ENCODE assay signal across 24 mouse cellular contexts in the genomic region with DNA sequence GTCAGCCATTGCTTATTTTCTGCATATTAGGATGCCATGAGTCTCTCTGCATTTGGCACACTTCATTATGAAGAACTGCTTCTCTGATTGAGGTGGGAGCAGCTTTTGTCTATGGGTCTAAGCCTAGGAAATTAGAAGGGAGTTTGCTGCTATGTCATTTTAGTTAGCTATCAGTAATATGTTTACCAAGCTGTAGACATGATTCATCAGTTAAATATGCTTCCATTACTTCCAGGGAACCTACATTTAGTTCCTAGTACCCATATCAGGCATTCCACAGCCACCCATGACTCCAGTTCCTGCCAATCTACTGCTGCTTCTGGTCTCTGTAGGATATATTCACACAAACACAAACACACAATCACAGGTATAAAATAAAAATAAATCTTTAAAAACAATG.
DNase-seq lines count a peak whose midpoint lies in the region; ATAC-seq and TF ChIP-seq lines count a peak whose summit lies in the region.
"Had no signal": no experiment of that assay in that cellular context is flagged by ENCODE, and none has a peak within 500 bp of the region (broad histone marks: within the 10 kb centered on the region; RNA-seq: fewer than 3 reads in every experiment).

No protein-coding gene starts in this region.

- in situ Hi-C loops in Patski (cut with MboI; ENCODE audit: low pct_unique_long_range_greater_than_20kb), result no loop called here

- no peaks in the 10 kb centered on the region for H3K27me3 ChIP-seq in Patski
- H3K27me3 ChIP-seq: CH12.LX had no signal

- POLR2A ChIA-PET in Patski (lab: Charles Lee), result no interaction called here

- DNase-seq in 3T3-L1 (ENCODE audit: low read depth, low spot score), result peak; percentile 73
- DNase-seq in Muller cell, postnatal 12 days (ENCODE audit: inconsistent ontology term), result peak; percentile 21
- peak; percentile 44 for DNase-seq in NIH3T3 (ENCODE audit: low read depth)
- no peak for DNase-seq in Patski (ENCODE audit: low read depth, low spot score)
- DNase-seq in lung, postnatal 14 days, result no peak
- no peak for DNase-seq in right cerebral cortex, postnatal 10 days (ENCODE audit: low spot score in 2 of 2)
- DNase-seq in right cerebral cortex, postnatal 25 days, result no peak
- DNase-seq: adrenal gland, adult 2 months; adrenal gland, adult 8-10 months; adrenal gland, postnatal 10 days; adrenal gland, postnatal 14 days; adrenal gland, postnatal 25 days; adrenal gland, postnatal 36 days; B cell, adult 2 months; cerebellum, adult 11 months; cerebellum, adult 11-12 months; cerebellum, adult 18-20 months; cerebellum, adult 2 months; cerebellum, adult 8-10 months; cerebellum, adult 9-10 months; cerebellum, adult 9-11 months had no signal

- TF ChIP-seq CTCF in Patski (IDR thresholded peaks at IDR 0.05), result no peak

- ATAC-seq in Patski, result peak; percentile 81
- ATAC-seq in CD4-positive, CD25-positive, alpha-beta regulatory T cell, adult 4 months, result no peak
- ATAC-seq: activated CD4-positive, CD25-positive, alpha-beta regulatory T cell, adult 4 months had no signal

- CTCF ChIA-PET in Patski (lab: Charles Lee), result interaction anchor here (0.9 kb wide), 1 partner anchor 29 kb away, joined by 3 read pairs; no protein-coding TSS in a partner anchor

Comparison
In these comparisons a context has a peak if more than half of its experiments do, and no peak if none do; other contexts are left out.
1. DNase-seq: peak in 3T3-L1 (single experiment), Muller cell, postnatal 12 days (single experiment) and NIH3T3 (single experiment); none in Patski (single experiment), lung, postnatal 14 days (single experiment), right cerebral cortex, postnatal 10 days (0 of 2) and right cerebral cortex, postnatal 25 days (single experiment).